Mouse (Mus musculus) spleen, adult 2 months (tissue): Measurements from ENCODE around the gene Tpm1. TPM values are rescaled to one million over a fixed set of nuclear protein-coding genes. Genes with fewer than 3 reads are reported as not detected.
A peak's percentile ranks its signal among the peaks of the same experiment; 100 is the strongest.

Experiments used
- DNase-seq, 2 experiments: peaks; one replicate each; pipeline versions ENCODE4 v3.0.0 to v3.0.0-alpha.2; 2012 to 2021; ENCODE audit warnings: low spot score in 2 of 2, low read depth in 1 of 2
- H3K27ac ChIP-seq: fragments of 200-500 bp; 2 replicates; pipeline ENCODE4 v1.5.1; 2012; ENCODE audit warnings: low read length, inconsistent platforms; ENCODE audit not compliant: insufficient read depth
- H3K27me3 ChIP-seq: fragments of 200-500 bp; 2 replicates; pipeline ENCODE4 v1.6.1; 2012; ENCODE audit warnings: mild to moderate bottlenecking, moderate library complexity, low read length, inconsistent platforms; ENCODE audit not compliant: control insufficient read depth, insufficient read depth
- H3K36me3 ChIP-seq: fragments of 200-500 bp; 2 replicates; pipeline ENCODE4 v1.6.1; 2012; ENCODE audit warnings: mild to moderate bottlenecking, low read length, inconsistent platforms; ENCODE audit not compliant: control insufficient read depth, insufficient read depth
- H3K4me1 ChIP-seq: fragments of 200-500 bp; 2 replicates; pipeline ENCODE4 v1.6.1; 2011; ENCODE audit warnings: inconsistent platforms; ENCODE audit not compliant: control insufficient read depth, insufficient read depth, insufficient read length
- H3K4me3 ChIP-seq: fragments of 200-500 bp; 2 replicates; pipeline ENCODE4 v1.5.1; 2011; ENCODE audit warnings: mild to moderate bottlenecking, inconsistent platforms; ENCODE audit not compliant: insufficient read depth, insufficient read length; ENCODE audit errors: extremely low read depth
- CTCF ChIP-seq: fragments of 200-500 bp; IDR thresholded peaks from 2 replicates; pipeline ENCODE4 v1.5.1; 2011; ENCODE audit warnings: mild to moderate bottlenecking, inconsistent platforms; ENCODE audit not compliant: insufficient read depth, insufficient read length, insufficient replicate concordance; ENCODE audit errors: extremely low read depth
- POLR2A ChIP-seq: fragments of 200-500 bp; IDR thresholded peaks from 2 replicates; pipeline ENCODE4 v1.6.1; 2011; ENCODE audit warnings: low read depth, low read length, inconsistent platforms
- WGBS: fragments of 180-500 bp; shearing (Covaris S2); methylation state at CpG from one replicate; pipeline ENCODE4 v1.1.7; 2018; 5-methylcytosine and 5-hydroxymethylcytosine counted together
- polyA plus RNA-seq: library from polyadenylated mRNA; depleted of rRNA; stranded (reverse); fragments of >200 nt; gene quantifications from 2 replicates; pipeline ENCODE4 v1.2.3, GENCODE M21; 2012

Gene Tpm1
- polyA plus RNA-seq, 1 experiment = 39.0 TPM

GRCm38 (mm10) chr9:67041840-67042812, 7.1 kb downstream of the Tpm1 start:
- no peak for DNase-seq
- Histone ChIP-seq H3K4me3 (peak overlapping the region; percentile 6; the same call in 1 of the 2 replicates), H3K4me1 (peaks cover 2% of the 10 kb centered on the region; the same call in 1 of the 2 replicates), H3K27ac (peak overlapping the region; percentile 26; the same call in 1 of the 2 replicates), H3K27me3 (peaks cover 7% of the 10 kb centered on the region), H3K36me3 (no peaks in the 10 kb centered on the region)
- TF ChIP-seq POLR2A (no peak), CTCF (no peak)
- 62% methylated on average over 14 of the region's 14 CpGs for WGBS

- H3K27ac ChIP-seq = no peak overlapping the region
- 60% methylated on average over 4 of the region's 4 CpGs for WGBS
- H3K36me3 ChIP-seq = no peaks in the 10 kb centered on the region
- no peak for DNase-seq
- 0 out of 2 replicates have a peak, but pooled peaks cover 3% of the 10 kb centered on the region for H3K27me3 ChIP-seq
- no peak overlapping the region for H3K4me3 ChIP-seq
- TF ChIP-seq POLR2A (no peak), CTCF (no peak)
- H3K4me1 ChIP-seq = peaks cover 2% of the 10 kb centered on the region; the same call in 1 of the 2 replicates
Observed at GRCm38 (mm10) chr9:67040963-67041839, 8.0 kb downstream of the Tpm1 start.

- Histone ChIP-seq H3K4me1 (peaks cover 6% of the 10 kb centered on the region; the same call in 1 of the 2 replicates), H3K36me3 (peaks cover 9% of the 10 kb centered on the region), H3K4me3 (no peak overlapping the region), H3K27ac (no peak overlapping the region), H3K27me3 (0 out of 2 replicates have a peak, but pooled peaks cover 1% of the 10 kb centered on the region)
- TF ChIP-seq CTCF (no peak), POLR2A (no peak)
- no peak for DNase-seq
- WGBS = 90% methylated on average over 10 of the region's 10 CpGs
Observed at GRCm38 (mm10) chr9:67039867-67040266, 9.3 kb downstream of the Tpm1 start.

- 73% methylated on average over 7 of the region's 7 CpGs for WGBS
- no peak for TF ChIP-seq CTCF
- no peak for TF ChIP-seq POLR2A
- no peak overlapping the region for H3K4me3 ChIP-seq
- H3K27me3 ChIP-seq = no peaks in the 10 kb centered on the region
- peaks cover 6% of the 10 kb centered on the region; the same call in 1 of the 2 replicates for H3K4me1 ChIP-seq
- DNase-seq = no peak
- no peak overlapping the region for H3K27ac ChIP-seq
- H3K36me3 ChIP-seq = peaks cover 19% of the 10 kb centered on the region
Observed at GRCm38 (mm10) chr9:67038686-67039085, 10.5 kb downstream of the Tpm1 start.

- WGBS = 72% methylated on average over 4 of the region's 4 CpGs
- H3K4me1 ChIP-seq = peaks cover 6% of the 10 kb centered on the region; the same call in 1 of the 2 replicates
- H3K4me3 ChIP-seq = no peak overlapping the region
- H3K27ac ChIP-seq = no peak overlapping the region
- TF ChIP-seq POLR2A (no peak), CTCF (no peak)
- DNase-seq = no peak
- peaks cover 29% of the 10 kb centered on the region for H3K36me3 ChIP-seq
- H3K27me3 ChIP-seq = no peaks in the 10 kb centered on the region
Observed at GRCm38 (mm10) chr9:67037666-67038065, 11.5 kb downstream of the Tpm1 start.

GRCm38 (mm10) chr9:67036527-67037118, 12.6 kb downstream of the Tpm1 start:
- TF ChIP-seq CTCF (no peak), POLR2A (no peak)
- H3K27me3 ChIP-seq = no peaks in the 10 kb centered on the region
- no peak overlapping the region for H3K4me3 ChIP-seq
- H3K4me1 ChIP-seq = peaks cover 4% of the 10 kb centered on the region; the same call in 1 of the 2 replicates
- WGBS = 69% methylated on average over 2 of the region's 2 CpGs
- H3K27ac ChIP-seq = peak overlapping the region; percentile 9; the same call in 1 of the 2 replicates
- DNase-seq = no peak
- peaks cover 36% of the 10 kb centered on the region for H3K36me3 ChIP-seq
